Mouse (Mus musculus) forebrain, embryonic 16.5 days (tissue): ENCODE data around the gene Cdh15. TPM values are rescaled to one million over a fixed set of nuclear protein-coding genes. Genes with fewer than 3 reads are reported as not detected.

Experiments
- ATAC-seq: fragments of 200-750 bp; cut with Nextera tagmentation; 2 replicates; pipeline ENCODE4 v1.8.0; 2017; ENCODE audit warnings: mild to moderate bottlenecking, moderate library complexity
- H3K27ac ChIP-seq: fragments of 300-500 bp; sonication (generic); 2 replicates; pipeline ENCODE4 v1.5.1; 2014; ENCODE audit warnings: low read length, control low read depth
- H3K27me3 ChIP-seq: fragments of 300-500 bp; sonication (generic); replicated peaks from 2 replicates; pipeline ENCODE4 v1.6.1; 2014; ENCODE audit warnings: low read length; ENCODE audit not compliant: control insufficient read depth, insufficient read depth
- H3K36me3 ChIP-seq: fragments of 300-500 bp; sonication (generic); 2 replicates; pipeline ENCODE4 v1.6.1; 2014; ENCODE audit not compliant: control insufficient read depth, insufficient read depth
- H3K4me1 ChIP-seq: fragments of 300-500 bp; sonication (generic); replicated peaks from 2 replicates; pipeline ENCODE4 v1.6.1; 2014; ENCODE audit warnings: low read length; ENCODE audit not compliant: control insufficient read depth, insufficient read depth
- H3K4me2 ChIP-seq: fragments of 300-500 bp; sonication (generic); 2 replicates; pipeline ENCODE4 v1.6.1; 2014; ENCODE audit warnings: mild to moderate bottlenecking, low read length, control low read depth
- H3K4me3 ChIP-seq: fragments of 300-500 bp; sonication (generic); replicated peaks from 2 replicates; pipeline ENCODE4 v1.5.1; 2014; ENCODE audit warnings: mild to moderate bottlenecking, low read length, control low read depth
- H3K9ac ChIP-seq: fragments of 300-500 bp; sonication (generic); replicated peaks from 2 replicates; pipeline ENCODE4 v1.6.1; 2014; ENCODE audit warnings: low read depth, low read length, control low read depth
- H3K9me3 ChIP-seq: fragments of 300-500 bp; sonication (generic); 2 replicates; pipeline ENCODE4 v1.6.1; 2016; ENCODE audit warnings: low read length; ENCODE audit not compliant: control insufficient read depth
- WGBS: fragments of 180-500 bp; shearing (Covaris S2); extraction: QIAGEN DNeasy Blood & Tissue Kit; methylation state at CpG from one replicate; pipeline ENCODE4 v1.1.7; 2014; 5-methylcytosine and 5-hydroxymethylcytosine counted together
- polyA plus RNA-seq: library from polyadenylated mRNA; unstranded; fragments of >200 nt; fragmentation: Nextera tagmentation; extraction: Ambion mirVana; gene quantifications from 2 replicates; pipeline ENCODE4 v1.2.1, GENCODE M21; 2015

Gene Cdh15
- polyA plus RNA-seq, 1 experiment from 2014 or later = 1.6 TPM

DNA sequence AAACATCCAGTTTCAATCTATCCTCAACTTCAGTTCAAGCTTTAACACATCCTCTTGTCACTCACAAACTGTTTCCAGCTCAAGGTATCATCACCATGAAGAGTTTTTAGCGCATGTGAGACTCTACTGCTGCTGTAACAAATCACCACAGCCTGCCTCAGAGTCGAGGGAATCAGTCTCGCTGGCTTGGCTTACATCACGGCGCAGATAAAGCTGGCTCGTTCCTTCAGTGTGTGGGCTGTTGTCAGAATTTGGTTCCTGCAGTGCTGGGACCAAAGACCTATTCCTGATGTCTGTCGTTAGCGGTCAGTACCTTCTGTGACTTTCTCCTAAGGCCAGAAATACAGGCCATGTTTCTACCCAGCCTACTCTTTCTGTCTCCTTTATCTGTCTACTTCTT is 49.4 kb downstream of the Cdh15 start:
- WGBS = 93% methylated on average over 8 of the region's 8 CpGs
- no peak for ATAC-seq
- peaks cover 27% of the 10 kb centered on the region for H3K36me3 ChIP-seq

DNA sequence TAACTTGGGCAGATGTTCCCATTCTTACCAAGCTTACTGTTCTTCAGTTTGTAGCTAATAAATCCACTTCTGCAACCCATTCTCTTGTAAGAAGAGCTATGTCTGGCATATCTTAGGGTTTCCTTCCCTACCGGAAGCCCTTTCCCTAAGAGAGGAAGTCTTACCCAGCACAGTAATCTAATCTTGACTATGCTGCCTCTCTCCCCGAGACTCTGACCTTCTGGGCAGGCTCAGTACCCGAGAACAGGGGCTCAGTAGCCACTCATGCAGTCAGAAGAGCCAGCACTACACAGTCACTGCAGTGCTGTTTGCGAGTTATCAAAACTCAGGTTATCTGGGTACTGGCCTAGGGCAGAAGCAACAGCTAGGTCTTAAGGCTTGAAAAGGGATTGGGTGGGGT is 50.3 kb downstream of the Cdh15 start:
- no peaks in the 10 kb centered on the region for H3K4me1 ChIP-seq
- 83% methylated on average over 4 of the region's 4 CpGs for WGBS
- H3K36me3 ChIP-seq = peaks cover 27% of the 10 kb centered on the region
- H3K27me3 ChIP-seq = no peaks in the 10 kb centered on the region
- H3K4me3 ChIP-seq = no peak overlapping the region
- H3K9me3 ChIP-seq = no peaks in the 10 kb centered on the region
- no peak overlapping the region for H3K27ac ChIP-seq
- no peak overlapping the region for H3K4me2 ChIP-seq
- ATAC-seq = no peak
- no peak overlapping the region for H3K9ac ChIP-seq

More for the DNA sequence above, 49.4 kb downstream of the Cdh15 start:
- H3K4me3 ChIP-seq = no peak overlapping the region
- H3K9me3 ChIP-seq = no peaks in the 10 kb centered on the region
- H3K27me3 ChIP-seq = no peaks in the 10 kb centered on the region
- H3K9ac ChIP-seq = no peak overlapping the region
- no peak overlapping the region for H3K4me2 ChIP-seq
- no peak overlapping the region for H3K27ac ChIP-seq
- H3K4me1 ChIP-seq = no peaks in the 10 kb centered on the region

DNA sequence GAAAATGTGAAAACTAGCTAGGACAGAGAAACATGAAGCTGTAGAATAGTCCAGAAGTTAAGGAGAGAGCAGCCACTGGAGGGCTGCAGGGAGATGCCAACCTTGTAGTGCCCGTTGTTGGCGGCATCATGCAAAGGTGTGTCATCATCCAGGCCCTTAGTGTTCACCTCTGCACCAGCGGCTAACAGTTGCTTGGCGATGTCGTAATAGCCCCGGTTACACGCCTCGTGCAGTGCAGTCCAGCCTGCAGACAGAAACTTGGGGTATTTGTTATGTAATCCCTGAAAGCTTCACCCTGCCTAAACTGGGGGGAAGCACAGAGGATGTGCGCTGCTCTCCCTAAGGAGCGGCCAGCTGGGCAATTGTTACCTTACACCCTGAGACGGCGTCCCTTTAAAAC is 50.7 kb downstream of the Cdh15 start:
- 92% methylated on average over 12 of the region's 12 CpGs for WGBS
- H3K36me3 ChIP-seq = peaks cover 27% of the 10 kb centered on the region

DNA sequence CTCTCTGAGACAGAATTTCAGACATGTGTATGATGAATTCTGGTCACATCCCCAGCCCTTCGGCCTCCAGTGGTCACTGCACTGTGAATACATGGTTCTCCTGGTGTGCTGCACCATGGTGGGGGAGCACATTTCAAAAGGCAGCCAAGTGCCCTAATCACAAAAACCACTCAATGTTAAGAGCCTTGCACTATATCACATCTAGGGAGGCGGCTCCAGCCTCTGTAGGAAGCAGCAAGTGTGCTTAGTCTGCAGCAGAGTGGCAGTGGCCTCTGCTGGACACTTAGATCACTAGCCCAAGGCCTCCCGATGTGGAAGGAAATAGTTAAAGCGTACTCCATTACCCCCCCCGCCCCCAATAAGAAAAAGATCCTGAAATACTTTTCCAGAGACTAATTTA is 51.3 kb downstream of the Cdh15 start:
- Histone ChIP-seq H3K36me3 (peaks cover 27% of the 10 kb centered on the region), H3K9me3 (no peaks in the 10 kb centered on the region), H3K9ac (no peak overlapping the region), H3K4me3 (no peak overlapping the region), H3K27ac (no peak overlapping the region), H3K27me3 (no peaks in the 10 kb centered on the region), H3K4me1 (no peaks in the 10 kb centered on the region), H3K4me2 (no peak overlapping the region)
- 70% methylated on average over 5 of the region's 5 CpGs for WGBS
- ATAC-seq = no peak

More for the DNA sequence above, 50.7 kb downstream of the Cdh15 start:
- ATAC-seq = no peak
- Histone ChIP-seq H3K4me1 (no peaks in the 10 kb centered on the region), H3K9me3 (no peaks in the 10 kb centered on the region), H3K9ac (no peak overlapping the region), H3K27me3 (no peaks in the 10 kb centered on the region), H3K4me2 (no peak overlapping the region), H3K27ac (no peak overlapping the region), H3K4me3 (no peak overlapping the region)

DNA sequence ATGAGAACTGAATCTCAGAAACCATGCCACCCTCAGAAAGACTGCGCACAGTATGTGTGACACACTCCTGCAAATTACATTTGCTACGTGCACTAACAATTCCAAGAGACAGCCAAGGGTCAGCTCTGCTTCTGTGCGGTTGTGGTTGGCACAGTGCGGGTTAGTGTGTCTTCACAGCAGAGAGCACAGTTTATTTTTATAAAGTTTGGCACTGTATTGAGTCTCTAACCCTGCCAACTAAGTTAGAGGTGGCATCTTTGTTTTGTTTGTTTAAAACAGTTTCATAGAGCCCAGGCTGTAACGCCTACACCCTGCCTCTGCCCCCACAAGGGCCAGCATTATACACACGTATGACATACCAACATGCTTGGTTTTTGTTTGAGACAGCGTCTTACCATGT is 53.7 kb downstream of the Cdh15 start:
- Histone ChIP-seq H3K27ac (no peak overlapping the region), H3K4me1 (peaks cover 4% of the 10 kb centered on the region), H3K9me3 (no peaks in the 10 kb centered on the region), H3K4me3 (no peak overlapping the region), H3K4me2 (no peak overlapping the region), H3K36me3 (peaks cover 10% of the 10 kb centered on the region), H3K9ac (no peak overlapping the region), H3K27me3 (no peaks in the 10 kb centered on the region)
- ATAC-seq = no peak
- 89% methylated on average over 7 of the region's 7 CpGs for WGBS

DNA sequence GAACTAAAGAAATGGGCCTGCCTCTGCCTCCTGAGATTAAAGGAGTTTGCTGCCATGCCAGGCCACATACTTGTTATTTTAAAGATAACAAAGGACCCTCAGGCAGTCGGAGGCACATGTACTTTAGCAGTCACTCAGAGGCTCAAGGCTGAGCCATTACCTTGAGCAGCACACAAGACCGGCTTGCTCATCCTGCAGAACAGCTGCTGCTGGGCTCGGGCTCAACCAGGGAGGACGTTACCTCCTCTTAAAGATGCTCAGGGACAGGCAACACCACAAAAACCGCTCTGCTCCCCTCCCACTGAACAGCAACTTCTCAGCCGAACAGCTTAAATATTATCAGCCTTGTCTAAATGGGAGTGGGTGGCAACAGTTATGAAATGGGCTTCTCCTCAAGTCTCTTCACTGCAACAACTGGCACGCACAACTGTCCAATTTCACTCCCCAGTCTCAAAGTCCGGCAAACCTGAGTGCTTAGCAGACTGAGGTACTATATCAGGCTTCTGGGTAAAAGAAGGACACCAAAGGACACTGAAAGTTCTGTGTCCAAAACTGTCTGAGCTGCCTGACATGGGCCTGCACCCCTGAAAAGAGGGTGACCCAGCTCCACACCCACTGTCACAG is 54.2 kb downstream of the Cdh15 start:
- Histone ChIP-seq H3K9me3 (no peaks in the 10 kb centered on the region), H3K4me2 (no peak overlapping the region), H3K9ac (no peak overlapping the region), H3K4me1 (peaks cover 7% of the 10 kb centered on the region), H3K27ac (no peak overlapping the region), H3K36me3 (peaks cover 9% of the 10 kb centered on the region), H3K4me3 (no peak overlapping the region), H3K27me3 (no peaks in the 10 kb centered on the region)
- 84% methylated on average over 8 of the region's 8 CpGs for WGBS
- no peak for ATAC-seq

DNA sequence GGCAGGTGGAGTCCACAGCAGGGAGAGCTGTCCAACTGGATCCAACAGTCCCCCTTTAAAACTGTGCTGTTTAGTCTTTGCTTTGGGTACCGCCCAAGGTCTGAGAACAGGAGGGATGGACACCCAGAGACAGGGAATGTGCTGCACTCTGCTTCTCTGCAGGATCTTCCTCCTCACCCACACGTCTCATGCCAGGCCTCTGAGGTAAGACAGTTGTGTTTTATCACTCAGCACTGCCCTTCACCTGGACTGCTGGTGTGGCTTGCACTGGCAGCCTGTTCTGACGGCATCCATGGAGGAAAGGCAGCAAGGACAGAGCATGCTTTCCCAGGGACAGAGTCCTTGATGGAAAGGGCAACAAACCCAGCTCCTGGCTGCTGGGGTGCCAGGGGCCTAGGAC is 54.8 kb downstream of the Cdh15 start:
- H3K27ac ChIP-seq = no peak overlapping the region
- H3K9ac ChIP-seq = no peak overlapping the region
- 61% methylated on average over 3 of the region's 3 CpGs for WGBS
- no peaks in the 10 kb centered on the region for H3K9me3 ChIP-seq
- no peak for ATAC-seq
- no peak overlapping the region for H3K4me2 ChIP-seq
- no peaks in the 10 kb centered on the region for H3K27me3 ChIP-seq
- no peak overlapping the region for H3K4me3 ChIP-seq
- H3K4me1 ChIP-seq = peaks cover 7% of the 10 kb centered on the region
- H3K36me3 ChIP-seq = peaks cover 6% of the 10 kb centered on the region; the same call in 1 of the 2 replicates

DNA sequence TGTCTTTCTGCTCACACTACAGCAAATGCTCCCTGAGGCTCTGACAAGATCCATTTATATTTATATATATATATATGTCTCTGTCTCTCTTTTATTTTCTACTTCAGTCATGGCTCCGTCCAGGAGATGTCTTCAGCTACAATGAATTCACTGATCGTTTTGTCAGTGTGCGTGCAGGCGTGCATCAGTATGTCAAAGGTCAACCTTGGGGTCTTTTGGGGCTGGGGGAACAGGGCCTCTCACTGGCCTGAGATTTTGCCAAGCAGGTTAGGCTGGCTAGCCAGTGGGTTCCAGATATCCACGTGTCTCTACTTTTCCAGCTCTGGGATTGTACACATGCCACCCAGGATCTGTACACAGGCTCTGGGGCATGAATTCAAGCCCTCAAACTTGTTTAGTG is 55.2 kb downstream of the Cdh15 start:
- no peaks in the 10 kb centered on the region for H3K9me3 ChIP-seq
- no peak overlapping the region for H3K4me2 ChIP-seq
- H3K36me3 ChIP-seq = peaks cover 8% of the 10 kb centered on the region; the same call in 1 of the 2 replicates
- H3K9ac ChIP-seq = no peak overlapping the region
- ATAC-seq = no peak
- no peak overlapping the region for H3K4me3 ChIP-seq
- peaks cover 7% of the 10 kb centered on the region for H3K4me1 ChIP-seq
- no peak overlapping the region for H3K27ac ChIP-seq
- 42% methylated on average over 5 of the region's 5 CpGs for WGBS
- no peaks in the 10 kb centered on the region for H3K27me3 ChIP-seq

DNA sequence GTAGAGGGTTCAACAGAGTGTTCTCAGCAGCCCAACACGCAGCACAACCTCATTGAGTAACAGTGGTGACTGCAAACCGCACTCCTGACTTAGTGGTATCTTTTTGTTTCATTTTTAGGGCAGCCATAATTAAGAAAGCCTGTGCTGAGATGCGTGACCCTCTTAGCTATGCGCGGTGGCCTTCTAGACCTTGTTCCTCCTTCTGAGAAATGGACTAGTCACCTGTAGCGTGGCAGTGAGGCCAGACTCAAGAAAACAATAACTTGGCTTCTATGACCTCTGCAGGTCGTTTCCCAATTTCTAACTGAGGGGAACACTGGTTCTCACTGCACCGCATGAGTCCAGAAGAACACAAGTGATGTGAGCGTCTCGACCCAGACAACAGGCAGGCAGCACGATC is 56.7 kb downstream of the Cdh15 start:
- Histone ChIP-seq H3K27ac (no peak overlapping the region), H3K9ac (no peak overlapping the region), H3K4me1 (peaks cover 7% of the 10 kb centered on the region), H3K27me3 (no peaks in the 10 kb centered on the region), H3K4me2 (no peak overlapping the region), H3K9me3 (no peaks in the 10 kb centered on the region), H3K4me3 (no peak overlapping the region), H3K36me3 (peaks cover 5% of the 10 kb centered on the region; the same call in 1 of the 2 replicates)
- WGBS = 88% methylated on average over 11 of the region's 11 CpGs
- ATAC-seq = no peak

DNA sequence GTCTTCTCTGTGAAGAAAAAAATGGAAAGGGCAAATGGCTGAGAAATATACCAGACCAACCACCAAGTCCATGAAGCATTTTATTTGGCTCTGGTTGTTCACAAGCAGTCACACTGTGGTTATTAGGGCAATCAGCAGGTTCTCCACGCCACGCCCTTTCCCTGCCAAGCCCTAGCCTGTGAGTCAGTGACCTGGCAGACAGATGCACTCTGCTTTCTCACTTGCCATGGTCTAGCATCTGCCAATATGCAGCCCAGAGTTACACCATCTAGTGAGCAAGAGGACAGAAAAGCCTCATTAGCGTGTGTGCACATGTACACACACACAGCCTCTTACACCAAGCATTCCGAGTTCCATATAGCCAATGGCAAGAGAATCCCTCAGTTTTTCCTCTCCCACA is 57.6 kb downstream of the Cdh15 start:
- peaks cover 5% of the 10 kb centered on the region; the same call in 1 of the 2 replicates for H3K36me3 ChIP-seq
- ATAC-seq = no peak
- no peaks in the 10 kb centered on the region for H3K27me3 ChIP-seq
- H3K9me3 ChIP-seq = no peaks in the 10 kb centered on the region
- H3K4me2 ChIP-seq = no peak overlapping the region
- no peak overlapping the region for H3K9ac ChIP-seq
- WGBS = 90% methylated on average over 4 of the region's 4 CpGs
- H3K4me1 ChIP-seq = peaks cover 7% of the 10 kb centered on the region
- no peak overlapping the region for H3K4me3 ChIP-seq
- H3K27ac ChIP-seq = no peak overlapping the region
